Mouse (Mus musculus): ENCODE measurements around the gene Xylt1.

Gene Xylt1

DNA sequence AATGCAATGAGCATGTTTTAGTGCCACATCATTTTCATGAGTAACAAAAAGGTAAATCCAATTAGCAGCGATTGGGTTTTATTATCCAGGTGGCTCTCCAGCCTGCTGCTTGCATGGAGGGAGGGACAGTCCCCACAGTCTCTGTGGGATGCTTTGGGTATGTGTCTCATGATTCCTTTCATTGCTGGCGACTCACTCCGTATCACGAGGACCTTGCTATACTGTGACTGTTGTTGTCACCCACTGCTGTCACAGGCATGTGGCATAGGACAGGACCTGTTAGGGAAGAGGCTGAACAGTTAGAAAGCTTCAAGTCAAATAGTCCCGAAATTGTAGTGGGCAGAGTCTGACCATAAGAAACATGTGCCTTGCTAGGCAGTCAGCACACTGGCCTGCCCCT is 234.1 kb downstream of the Xylt1 start:
- no peak for DNase-seq (ENCODE audit: low spot score in 2 of 2)

DNA sequence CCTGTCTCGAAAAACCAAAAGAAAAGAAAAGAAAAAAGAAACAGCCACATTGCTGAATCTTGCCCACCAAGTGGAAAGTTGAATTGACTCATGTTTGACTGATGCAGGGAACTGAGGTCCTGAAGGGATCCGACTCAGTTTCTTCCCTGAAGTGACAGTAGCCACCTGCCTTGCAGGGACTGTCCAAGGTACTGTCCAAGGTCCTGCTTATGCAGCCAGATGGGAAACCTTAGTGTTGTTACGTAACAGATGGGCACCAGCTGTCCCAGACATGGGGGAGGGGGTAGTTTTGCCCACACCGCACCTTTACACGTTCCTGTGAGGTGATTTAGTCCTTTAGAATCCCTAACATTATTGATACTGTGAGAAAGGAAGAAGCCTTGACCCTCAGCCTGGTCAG is 235.5 kb downstream of the Xylt1 start:
- no peak for DNase-seq (ENCODE audit: low spot score in 2 of 2)

DNA sequence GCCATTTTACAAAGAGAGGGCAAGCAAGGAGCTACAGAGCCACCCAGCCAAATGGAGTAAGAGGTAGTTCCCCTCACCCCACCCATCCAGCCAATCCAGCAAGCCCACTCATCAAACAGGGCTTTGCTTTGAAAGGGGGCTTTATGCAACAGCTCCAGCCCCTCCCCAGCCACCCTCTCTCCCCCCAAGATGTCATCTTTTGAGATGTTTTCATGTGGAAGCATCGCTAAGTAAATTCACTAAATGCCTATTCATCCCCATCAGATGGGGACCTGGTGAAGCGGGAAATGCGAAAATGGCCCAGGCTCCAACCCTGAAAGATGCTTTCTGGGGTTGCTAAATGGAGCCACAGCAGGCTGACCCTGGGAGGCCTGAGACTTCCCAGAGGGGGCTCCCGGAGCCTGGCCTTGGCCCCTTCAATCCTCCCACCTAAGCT is 238.0 kb downstream of the Xylt1 start:
- DNase-seq (ENCODE audit: low spot score in 2 of 2) = no peak

DNA sequence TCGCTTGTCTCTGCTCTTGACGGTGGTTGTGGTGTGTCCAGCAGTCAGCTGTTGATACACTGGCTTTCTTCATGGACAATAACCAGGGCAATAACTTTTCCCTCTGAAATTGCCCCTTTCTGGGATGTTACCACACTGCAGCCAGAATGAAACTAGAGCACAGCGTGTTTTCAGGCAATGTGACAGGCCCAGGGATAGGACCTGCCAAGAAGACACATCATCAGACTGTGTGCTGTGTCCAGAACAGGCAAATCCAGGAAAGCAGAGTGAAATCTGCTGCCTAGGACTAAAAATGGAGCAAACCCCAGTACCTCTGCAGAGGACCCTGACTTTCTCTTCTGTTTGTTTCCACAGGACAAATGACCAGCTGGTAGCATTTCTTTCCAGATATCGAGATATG is 240.8 kb downstream of the Xylt1 start:
- DNase-seq (ENCODE audit: low spot score in 2 of 2) = no peak

DNA sequence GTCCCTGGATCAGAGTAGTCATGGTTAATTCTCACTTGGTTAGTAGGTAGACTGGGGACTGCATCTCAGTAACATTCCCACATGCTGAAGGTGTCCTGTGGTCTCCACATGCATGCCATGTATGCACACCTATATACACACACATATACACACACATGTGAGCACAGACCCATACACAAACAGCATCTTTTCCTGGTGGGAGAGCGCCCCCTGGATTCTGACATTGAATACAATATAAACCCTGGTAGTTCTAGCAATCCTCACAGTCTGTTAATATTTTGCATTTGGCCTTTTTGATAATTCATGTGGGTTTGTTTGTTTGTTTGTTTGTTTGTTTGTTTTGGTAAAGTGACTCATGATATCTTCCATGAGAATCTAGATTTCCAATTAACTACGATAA is 242.0 kb downstream of the Xylt1 start:
- DNase-seq (ENCODE audit: low spot score in 2 of 2) = no peak

DNA sequence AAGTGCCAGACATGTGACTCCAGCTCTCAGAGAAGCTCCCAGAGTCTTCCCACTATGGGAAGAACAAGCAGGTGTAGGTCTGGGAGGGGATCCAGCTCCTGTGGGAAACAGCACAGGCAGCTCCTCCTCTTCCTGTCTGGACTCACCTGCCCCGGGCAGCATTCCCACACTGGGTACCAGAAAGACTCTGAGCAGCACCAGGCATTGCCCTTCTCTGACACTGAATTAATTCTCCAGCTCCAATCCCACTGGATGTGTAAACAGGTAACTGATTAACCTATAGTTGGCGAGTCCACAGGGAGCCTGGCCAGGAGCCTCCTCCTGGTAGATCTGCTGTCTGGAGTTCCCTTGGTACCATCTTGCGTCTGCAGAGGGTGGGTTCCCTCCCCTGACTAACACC is 248.0 kb downstream of the Xylt1 start:
- DNase-seq (ENCODE audit: low spot score in 2 of 2) = no peak

DNA sequence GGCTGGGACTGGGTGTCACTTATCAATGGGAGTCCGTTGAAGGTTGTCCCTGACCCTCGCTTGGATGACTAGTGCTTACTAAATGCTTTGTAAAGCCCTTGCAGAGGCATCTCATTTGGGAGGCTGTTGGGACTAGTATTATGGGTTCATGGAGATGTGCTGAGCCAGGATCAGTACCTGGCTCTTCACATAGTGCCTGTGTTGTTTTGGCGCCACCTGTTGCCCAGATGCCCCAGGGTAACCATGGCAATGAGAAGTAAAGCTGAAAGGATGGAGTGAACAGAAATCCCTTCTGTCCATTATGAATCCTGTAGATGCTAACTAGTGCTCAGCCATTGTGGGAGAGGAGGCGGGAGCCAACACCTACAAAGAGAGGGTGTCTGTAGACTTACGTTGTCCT is 249.9 kb downstream of the Xylt1 start:
- no peak for DNase-seq (ENCODE audit: low spot score in 2 of 2)

DNA sequence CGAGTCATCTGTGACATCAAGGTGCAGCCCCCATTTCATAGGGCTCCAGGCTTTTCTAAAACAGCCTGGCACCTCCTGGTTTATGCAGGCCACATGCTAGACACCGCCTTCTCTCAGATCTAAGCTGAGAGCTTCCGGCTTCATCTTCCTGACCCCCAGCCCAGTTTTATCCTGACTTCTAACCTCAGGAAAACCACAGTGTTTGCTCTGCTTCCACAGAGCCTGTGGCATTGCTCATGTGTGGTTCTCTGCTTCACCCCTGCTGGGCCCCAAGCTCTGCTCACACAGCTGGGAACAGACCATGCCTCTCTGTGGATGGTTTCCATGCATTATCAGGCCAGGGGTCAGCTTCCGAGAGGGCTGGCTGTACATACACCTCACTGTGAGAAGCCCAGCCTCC is 254.8 kb downstream of the Xylt1 start:
- no peak for DNase-seq (ENCODE audit: low spot score in 2 of 2)

DNA sequence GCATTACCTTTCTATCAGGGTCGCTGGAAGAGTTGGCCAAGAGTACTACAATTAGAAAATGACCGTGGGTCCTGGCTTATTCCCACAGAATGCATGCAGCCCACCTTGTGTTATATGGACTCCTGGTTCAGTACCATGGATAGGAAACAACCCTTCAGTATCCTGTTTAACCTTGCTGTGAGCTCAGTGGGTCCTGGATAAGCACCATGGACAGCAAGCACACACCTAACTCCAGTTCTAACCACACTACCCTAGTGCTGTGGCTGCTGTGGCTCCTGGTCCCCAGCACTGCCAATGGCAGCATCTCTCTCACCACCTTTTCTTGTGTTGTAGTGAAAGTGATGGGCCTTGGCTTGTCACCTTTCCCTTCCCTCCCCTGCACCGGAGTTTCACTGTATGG is 255.9 kb downstream of the Xylt1 start:
- no peak for DNase-seq (ENCODE audit: low spot score in 2 of 2)

DNA sequence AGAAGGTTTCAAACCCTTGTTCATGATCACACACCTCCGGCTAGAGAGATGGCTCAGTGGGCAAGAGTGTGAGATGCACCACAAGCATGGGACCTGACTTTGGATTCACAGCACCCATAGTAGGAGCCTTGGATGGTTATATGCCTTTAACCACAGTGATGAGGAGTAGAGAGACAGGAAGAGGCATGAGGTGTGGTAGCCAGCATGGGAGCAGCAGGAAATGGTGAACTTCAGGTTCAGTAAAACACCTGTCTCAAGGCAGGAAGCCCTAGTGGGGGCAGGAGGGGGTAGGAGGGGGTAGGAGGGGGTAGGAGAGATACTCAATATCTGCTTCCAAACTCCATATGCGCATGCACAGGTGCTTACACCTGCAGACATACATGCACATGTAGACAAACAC is 257.2 kb downstream of the Xylt1 start:
- no peak for DNase-seq (ENCODE audit: low spot score in 2 of 2)

DNA sequence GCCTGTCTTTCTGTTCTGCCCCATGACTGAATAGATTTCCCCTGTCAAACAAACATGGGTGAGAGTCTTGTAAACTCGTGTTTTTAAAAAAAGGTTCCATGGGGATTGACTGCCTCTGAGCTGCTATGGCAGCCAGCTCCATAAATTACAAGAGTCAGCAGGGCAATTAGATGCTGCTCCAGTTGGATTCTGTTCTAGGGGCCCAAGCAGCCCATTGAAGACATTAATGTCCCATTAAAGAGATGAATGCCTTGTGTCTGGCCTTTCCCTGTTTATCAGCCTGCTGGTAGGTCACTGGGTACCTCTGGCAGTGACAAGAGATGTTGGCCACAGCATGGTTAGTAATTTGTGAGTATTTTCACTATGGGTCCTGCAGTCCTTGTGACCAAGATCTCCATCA is 271.9 kb downstream of the Xylt1 start:
- DNase-seq (ENCODE audit: low spot score in 2 of 2) = no peak

DNA sequence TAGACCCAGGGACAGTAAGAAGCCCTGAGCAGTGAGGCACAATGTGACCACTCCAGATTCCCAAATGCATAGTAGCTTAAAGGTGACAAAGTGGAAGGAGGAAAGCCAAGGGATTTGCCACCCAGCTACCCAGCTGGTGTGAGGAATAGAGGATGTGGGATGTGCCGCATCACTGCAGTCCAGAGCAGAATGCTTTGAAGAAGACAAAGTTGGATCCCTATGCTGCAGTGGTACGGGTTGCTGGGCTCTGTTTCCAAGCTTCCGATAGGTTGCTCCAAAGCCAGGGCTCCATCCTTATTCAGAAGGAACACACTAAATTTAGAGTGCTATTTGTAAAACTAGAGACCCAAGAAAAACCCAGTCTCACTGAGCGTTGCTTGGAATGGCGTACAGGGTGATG is 275.0 kb downstream of the Xylt1 start:
- DNase-seq (ENCODE audit: low spot score in 2 of 2) = no peak

DNA sequence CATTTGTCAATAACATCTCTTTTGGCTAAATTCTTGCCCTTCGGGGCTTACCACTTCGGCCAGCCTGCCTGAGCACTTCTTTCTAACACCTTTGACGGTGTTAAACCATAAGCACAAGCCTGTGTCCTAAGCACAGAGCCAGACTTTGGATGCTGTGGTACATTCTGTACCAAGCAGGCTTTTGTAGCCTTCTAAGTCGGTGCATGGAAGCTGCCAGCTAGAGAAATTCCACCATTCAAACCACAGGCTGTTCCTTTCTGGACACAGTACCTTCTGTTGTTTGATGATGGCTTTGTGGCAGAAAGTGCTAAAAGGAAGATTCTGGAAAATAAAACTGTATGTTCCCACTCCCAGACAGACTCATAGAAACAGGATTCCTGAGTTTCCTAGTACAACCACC is 277.4 kb downstream of the Xylt1 start:
- no peak for DNase-seq (ENCODE audit: low spot score in 2 of 2)

DNA sequence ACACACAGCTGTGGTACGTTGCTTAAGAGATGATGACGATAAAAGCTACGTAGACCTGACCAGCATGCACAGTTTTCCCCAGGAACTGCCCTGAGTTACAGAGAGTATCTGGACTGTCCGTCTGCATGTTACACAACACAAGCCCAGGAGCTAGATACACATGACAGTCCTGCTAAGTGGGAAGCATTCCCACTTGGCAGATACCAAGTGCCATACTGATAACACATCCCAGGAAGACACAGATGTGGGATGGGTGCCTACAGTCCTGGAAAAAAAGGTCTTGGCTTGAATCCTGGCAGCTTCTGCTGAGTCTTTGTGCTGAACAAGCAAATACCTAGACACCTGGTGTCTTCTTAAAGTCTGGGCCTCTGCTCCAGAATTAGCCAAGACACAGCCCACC is 278.0 kb downstream of the Xylt1 start:
- DNase-seq (ENCODE audit: low spot score in 2 of 2) = no peak

DNA sequence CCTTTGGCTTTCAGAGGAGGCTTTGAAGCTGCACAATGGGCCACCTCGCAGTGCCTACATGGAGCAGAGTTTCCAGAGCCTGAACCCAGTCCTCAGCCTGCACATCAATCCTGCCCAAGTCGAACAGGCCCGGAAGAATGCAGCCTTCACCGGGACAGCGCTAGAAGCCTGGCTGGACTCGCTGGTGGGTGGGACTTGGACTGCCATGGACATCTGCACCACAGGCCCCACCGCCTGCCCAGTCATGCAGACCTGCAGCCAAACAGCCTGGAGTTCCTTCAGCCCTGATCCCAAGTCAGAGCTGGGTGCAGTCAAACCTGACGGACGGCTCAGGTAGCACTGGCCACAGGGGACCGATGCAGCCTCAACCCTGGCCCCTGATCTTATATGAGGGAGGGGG is 286.5 kb downstream of the Xylt1 start:
- DNase-seq (ENCODE audit: low spot score in 2 of 2) = no peak

DNA sequence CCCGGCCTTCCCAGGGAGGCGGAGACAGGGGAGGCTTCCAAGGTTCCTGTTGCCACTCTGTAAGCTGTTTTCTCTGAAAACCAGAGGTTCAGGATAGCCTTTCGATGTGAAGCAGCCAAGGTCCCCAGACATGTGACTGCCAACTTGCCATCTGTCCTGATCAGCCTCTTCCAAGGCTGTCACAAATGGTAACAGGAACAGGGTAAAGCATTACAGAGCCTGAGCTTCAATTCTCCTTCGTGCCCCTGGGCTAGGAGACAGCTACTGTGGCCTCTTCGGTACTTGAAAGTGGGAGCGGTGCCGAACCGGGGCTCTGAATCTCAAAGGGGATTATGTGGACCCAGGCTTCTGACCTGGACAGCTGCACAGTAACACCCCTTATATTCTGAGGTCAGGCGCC is 287.4 kb downstream of the Xylt1 start:
- DNase-seq (ENCODE audit: low spot score in 2 of 2) = no peak

DNA sequence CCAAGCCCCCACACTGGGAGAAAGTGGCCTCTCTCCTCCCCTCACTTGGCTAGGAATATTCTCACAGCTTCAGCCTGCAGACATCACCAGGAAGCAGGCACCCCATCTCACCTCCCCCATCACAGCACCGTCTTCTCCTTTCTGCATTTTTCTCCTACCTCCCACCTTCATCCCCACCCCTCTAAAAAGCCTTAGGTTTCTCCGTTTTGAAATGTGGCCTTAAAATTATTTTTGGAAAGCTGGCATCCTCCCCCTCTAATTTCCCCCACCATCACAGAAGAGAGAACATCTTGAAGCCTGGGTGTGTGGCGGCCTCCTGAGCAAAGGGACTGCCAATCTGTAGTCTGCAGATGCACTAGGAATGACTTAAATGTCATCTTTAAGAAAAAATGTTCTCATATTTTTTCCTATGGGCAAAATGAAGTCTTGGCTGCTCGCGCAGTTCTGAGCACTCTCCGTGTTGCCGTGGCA is 291.4 kb downstream of the Xylt1 start:
- peak in 1 of 2 experiments; percentile 51 for DNase-seq (ENCODE audit: low spot score in 2 of 2)

DNA sequence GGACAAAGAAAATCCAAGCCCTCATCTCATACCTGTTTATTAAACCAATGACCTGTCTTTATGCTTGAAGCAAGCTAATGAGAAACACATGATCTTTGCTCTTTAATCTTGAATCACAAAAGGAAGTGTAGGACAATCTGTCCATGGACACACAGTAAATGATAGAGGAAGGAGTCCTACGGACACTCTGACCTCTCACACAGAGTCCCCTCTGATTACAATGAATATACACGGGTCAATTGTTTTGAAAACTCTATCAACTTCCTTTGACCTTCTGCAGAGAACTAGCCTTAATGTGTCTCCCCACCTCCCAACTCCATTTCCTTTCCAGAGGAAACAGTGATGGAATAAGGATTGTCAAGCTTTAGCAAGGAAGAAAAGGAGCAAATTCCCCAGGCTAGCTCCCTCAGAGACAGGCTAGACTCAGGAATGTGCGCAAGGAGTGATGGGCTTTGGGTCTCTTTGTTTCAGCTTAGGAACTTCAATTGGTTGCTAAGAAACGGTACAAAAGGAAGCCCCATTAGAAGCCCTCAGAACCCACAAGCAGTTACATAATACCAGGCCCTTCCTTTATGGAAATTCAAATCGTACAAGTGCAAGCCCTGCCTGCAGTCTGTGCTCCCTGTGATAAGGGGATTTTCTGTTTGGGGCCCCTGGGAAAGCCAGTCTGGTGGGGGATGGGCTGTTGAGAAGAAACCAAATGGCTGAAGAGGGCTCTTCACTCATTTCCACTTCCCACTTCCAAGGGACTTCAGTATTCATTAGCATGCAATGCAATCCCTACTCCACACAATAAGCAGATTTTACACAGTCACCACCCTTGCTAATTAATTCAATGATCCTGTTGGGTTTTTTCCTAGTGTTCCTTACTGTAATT is 305.6 kb downstream of the Xylt1 start:
- no peak for DNase-seq (ENCODE audit: low spot score in 2 of 2)

DNA sequence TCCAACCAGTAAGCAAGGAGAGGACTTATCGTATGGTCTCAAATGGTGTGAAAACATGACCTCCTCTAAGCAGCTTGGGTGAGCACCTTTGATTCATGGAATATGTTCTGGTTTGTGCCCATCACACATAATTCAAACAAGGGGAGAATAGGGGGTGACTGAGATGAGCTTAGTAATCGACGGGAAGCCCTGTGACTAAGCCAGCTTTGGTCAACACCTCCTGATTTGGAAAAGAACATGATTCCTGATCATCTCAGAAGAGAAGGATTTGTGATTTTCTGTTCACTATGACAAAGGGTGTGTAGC is 306.2 kb downstream of the Xylt1 start:
- DNase-seq (ENCODE audit: low spot score in 2 of 2) = no peak

DNA sequence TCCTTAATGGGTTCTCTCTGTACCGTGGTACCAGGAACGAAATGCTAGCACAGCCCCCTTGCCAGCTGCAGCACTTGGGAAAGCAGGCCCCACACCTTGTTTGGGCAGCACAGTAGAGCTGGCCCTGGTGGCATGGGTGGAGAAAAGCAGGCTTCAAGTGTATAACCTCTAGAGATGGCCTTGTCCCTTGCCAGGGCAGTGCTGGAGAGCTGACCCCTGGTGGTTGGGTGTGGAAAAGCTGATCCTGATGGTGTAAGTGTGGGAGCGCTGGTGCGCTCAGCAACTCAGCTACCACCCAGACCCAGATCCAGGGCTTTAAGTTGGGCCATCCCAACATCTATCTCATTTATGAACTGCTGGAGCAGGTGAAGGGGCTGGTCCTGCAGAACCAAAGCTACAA is 314.8 kb downstream of the Xylt1 start:
- DNase-seq (ENCODE audit: low spot score in 2 of 2) = no peak

DNA sequence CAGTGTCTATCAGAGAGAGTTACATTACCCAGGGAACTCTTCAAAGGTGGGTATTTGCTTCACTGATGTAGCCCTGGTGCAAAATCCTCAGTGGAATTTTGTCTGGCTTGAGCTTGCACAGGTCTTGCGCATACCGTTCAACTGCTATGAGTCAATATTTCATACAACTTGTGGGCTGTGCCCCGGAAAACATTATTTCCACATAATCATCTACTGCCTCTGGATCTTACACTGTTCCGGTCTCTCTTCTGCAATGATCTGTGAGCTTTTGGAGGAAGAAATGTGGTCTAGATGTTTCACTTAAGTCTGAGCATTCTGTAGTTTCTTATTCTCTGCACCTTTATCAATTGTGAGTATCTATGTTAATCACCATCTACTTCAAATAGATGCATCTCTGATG is 316.9 kb downstream of the Xylt1 start:
- DNase-seq (ENCODE audit: low spot score in 2 of 2) = no peak

DNA sequence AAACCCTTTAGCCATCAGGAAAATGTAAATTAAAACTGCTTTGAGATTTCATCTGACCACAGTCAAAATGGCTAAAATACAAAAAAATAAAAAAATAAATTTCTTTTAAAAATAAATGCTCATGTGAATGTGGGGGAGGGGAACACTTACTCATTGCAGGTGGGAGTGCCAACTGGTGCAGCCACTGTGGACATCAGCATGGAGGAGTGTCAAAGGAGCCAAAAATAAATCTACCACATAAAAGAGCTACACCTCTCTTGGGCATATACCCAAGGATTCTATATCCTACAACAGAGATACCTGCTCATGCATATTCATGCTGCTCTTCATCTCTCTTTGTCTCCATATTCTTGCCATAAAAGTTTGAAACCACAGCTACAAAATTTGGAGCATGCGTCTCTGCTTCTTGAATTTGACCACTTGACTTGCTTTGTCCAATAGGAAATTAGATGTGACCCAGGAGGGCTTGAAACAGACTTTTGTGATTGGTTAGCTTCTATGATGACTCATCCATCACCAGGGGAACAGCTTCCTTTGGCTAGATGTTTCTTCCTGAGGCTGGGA is 317.9 kb downstream of the Xylt1 start:
- no peak for DNase-seq (ENCODE audit: low spot score in 2 of 2)

DNA sequence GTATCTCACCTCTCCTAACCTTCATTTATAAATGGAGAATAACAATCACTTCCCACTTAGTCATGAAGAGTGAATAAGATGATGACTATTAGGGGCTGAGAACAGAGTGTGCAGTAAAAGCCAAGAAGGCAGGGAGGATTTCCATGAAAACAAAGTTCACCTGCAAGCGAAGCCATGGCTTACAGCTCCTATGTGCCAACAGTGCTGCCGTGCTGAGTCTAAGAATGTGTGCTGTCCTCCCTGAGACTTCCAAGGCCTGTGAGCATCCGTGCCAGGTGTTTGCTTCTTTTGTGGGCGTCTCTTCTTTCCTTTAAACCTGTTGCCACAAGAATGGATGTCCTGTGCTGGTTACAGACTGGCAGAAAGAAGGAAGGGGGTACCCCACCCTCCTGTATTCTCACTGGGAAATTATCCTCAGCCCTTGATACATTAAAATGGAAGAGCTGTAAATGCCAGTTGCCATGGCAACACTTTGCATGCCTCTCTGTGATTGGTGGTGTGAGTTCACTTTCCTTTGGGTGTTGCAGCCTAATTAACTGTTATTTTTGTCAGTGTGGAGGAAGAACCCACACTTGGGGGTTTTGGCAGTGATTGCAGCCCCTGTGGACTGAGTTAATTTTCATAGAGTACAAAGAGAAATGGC is 318.7 kb downstream of the Xylt1 start:
- peak; percentile 28 to 46 for DNase-seq (ENCODE audit: low spot score in 2 of 2)
